Mouse (Mus musculus) heart, postnatal 36 days (tissue): ENCODE data around the gene Zfp382. TPM values are rescaled to one million over a fixed set of nuclear protein-coding genes. Genes with fewer than 3 reads are reported as not detected.
A peak's percentile ranks its signal among the peaks of the same experiment; 100 is the strongest.
"Not testable (repeated sequence)": the region's sequence is repeated elsewhere in the genome, so short reads cannot be mapped to it uniquely, and the experiment has no call there.

Source experiments
- DNase-seq, 2 experiments: peaks; one replicate each; pipeline ENCODE4 v3.0.0; 2021 to 2022
- intact Hi-C: fragments of 180-260 bp; cut with DNase I; formaldehyde crosslinking; loops from one replicate; pipeline ENCODE4 v1.15.1; 2025
- total RNA-seq, 2 experiments: library from RNA; stranded (reverse); gene quantifications; 2 replicates each; pipeline ENCODE4 v1.2.3; 2021

Gene Zfp382
- total RNA-seq: 1 to 10 TPM; 1.8 to 2.7 TPM

GRCm38 (mm10) chr7:30121308-30122187, at the start of gene Zfp382:
Gene Zfp382 (plus strand): TSS chr7:30121942.
- peak; percentile 92 to 93 for DNase-seq
- intact Hi-C loops: loop anchor here (2.0 to 5.0 kb wide), 3 partner anchors 23 to 47 kb away; partner anchors contain the start of gene Zfp146

GRCm38 (mm10) chr7:30072146-30073028, 49.4 kb upstream of the Zfp382 start, which contains the start of gene Zfp82:
Gene Zfp82 (minus strand): TSS chr7:30072900.
- intact Hi-C loops: loop anchor here (2.0 kb wide), 1 partner anchor 16 kb away; no protein-coding TSS in a partner anchor
- DNase-seq: peak; percentile 78 to 85

GRCm38 (mm10) chr7:30086524-30086923, 35.2 kb upstream of the Zfp382 start:
- DNase-seq: no peak
- intact Hi-C loops: loop anchor here (5.0 kb wide), 1 partner anchor 36 kb away; the partner anchor contains the start of gene Zfp382

GRCm38 (mm10) chr7:30089405-30089804, 32.3 kb upstream of the Zfp382 start:
- DNase-seq: no peak
- intact Hi-C loops: loop anchor here (2.0 to 5.0 kb wide), 2 partner anchors 17 to 33 kb away; partner anchors contain the start of genes Zfp382 and Zfp82

GRCm38 (mm10) chr7:30090092-30090969, 31.4 kb upstream of the Zfp382 start, which contains the start of the genes Gm26920 and Zfp566:
Gene Gm26920 (minus strand): TSS chr7:30090410.
Gene Zfp566 (minus strand): TSS chr7:30090527.
- peak; percentile 95 to 96 for DNase-seq
- intact Hi-C loops: loop anchor here (5.0 kb wide), 1 partner anchor 78 kb away; no protein-coding TSS in a partner anchor

GRCm38 (mm10) chr7:30090970-30091585, 30.7 kb upstream of the Zfp382 start:
- no peak for DNase-seq
- intact Hi-C loops: loop anchor here (5.0 kb wide), 1 partner anchor 79 kb away; no protein-coding TSS in a partner anchor

GRCm38 (mm10) chr7:30092666-30093065, 29.1 kb upstream of the Zfp382 start:
- intact Hi-C loops: loop anchor here (5.0 kb wide), 1 partner anchor 80 kb away; no protein-coding TSS in a partner anchor
- no peak for DNase-seq

- DNase-seq: no peak
- intact Hi-C loops: loop anchor here (2.0 to 5.0 kb wide), 3 partner anchors 43 to 82 kb away; partner anchors contain the start of genes Zfp14 and Zfp146
Observed at GRCm38 (mm10) chr7:30093918-30094415, 27.8 kb upstream of the Zfp382 start.

GRCm38 (mm10) chr7:30094646-30095429, 26.9 kb upstream of the Zfp382 start, which contains the start of gene Zfp260:
Gene Zfp260 (plus strand): TSS chr7:30094777.
- DNase-seq: peak; percentile 87 to 91
- intact Hi-C loops: loop anchor here (2.0 to 5.0 kb wide), 3 partner anchors 44 to 83 kb away; partner anchors contain the start of genes Zfp14 and Zfp146

GRCm38 (mm10) chr7:30095551-30096125, 26.1 kb upstream of the Zfp382 start:
- no peak for DNase-seq
- intact Hi-C loops: loop anchor here (2.0 kb wide), 2 partner anchors 45 to 73 kb away; partner anchors contain the start of genes Zfp14 and Zfp146

- peak in 1 of 2 experiments; percentile 29 for DNase-seq
- intact Hi-C loops: loop anchor here (2.0 kb wide), 1 partner anchor 22 kb away; the partner anchor contains the start of gene Zfp382
Observed at GRCm38 (mm10) chr7:30099297-30099696, 22.4 kb upstream of the Zfp382 start.

- no peak for DNase-seq
- intact Hi-C loops: no loop called here
Observed at GRCm38 (mm10) chr7:30116076-30116475, 5.7 kb upstream of the Zfp382 start.

- DNase-seq, intact Hi-C loops: not testable (repeated sequence)
Observed at GRCm38 (mm10) chr7:30117935-30118334, 3.8 kb upstream of the Zfp382 start.

- intact Hi-C loops: loop anchor here (2.0 to 5.0 kb wide), 2 partner anchors 35 to 47 kb away; partner anchors contain the start of gene Zfp146
- DNase-seq: no peak
Observed at GRCm38 (mm10) chr7:30122188-30122530, 417 bp downstream of the Zfp382 start.

- intact Hi-C loops: no loop called here
- no peak for DNase-seq
Observed at GRCm38 (mm10) chr7:30129900-30130299, 8.2 kb downstream of the Zfp382 start.

- intact Hi-C loops: no loop called here
- no peak for DNase-seq
Observed at GRCm38 (mm10) chr7:30132396-30132795, 10.7 kb downstream of the Zfp382 start.

- no peak for DNase-seq
Observed at GRCm38 (mm10) chr7:30136826-30137225, 15.1 kb downstream of the Zfp382 start.

More at GRCm38 (mm10) chr7:30136826-30137225, 15.1 kb downstream of the Zfp382 start:
- intact Hi-C loops: no loop called here
